Mouse (Mus musculus) hindbrain, embryonic 14.5 days (tissue): ENCODE measurements at regions not wholly inside any gene's neighbourhood (a gene's known extent, or its start where the extent isn't known, plus 50 kb on each side); places are given as distances from the start of the nearest gene placed in this dataset.

Experiments
- ATAC-seq: fragments of 200-750 bp; cut with Nextera tagmentation; 2 replicates; pipeline ENCODE4 v1.8.0; 2017; ENCODE audit warnings: moderate number of reproducible peaks, mild to moderate bottlenecking, moderate TSS enrichment, moderate library complexity; ENCODE audit not compliant: low FRiP score
- DNase-seq: peaks from one replicate; pipeline ENCODE4 v3.0.0-alpha.2; 2015; ENCODE audit warnings: low spot score
- H3K27ac ChIP-seq: fragments of 300-500 bp; sonication (generic); 2 replicates; pipeline ENCODE4 v1.5.1; 2014; ENCODE audit warnings: mild to moderate bottlenecking, moderate library complexity
- H3K27me3 ChIP-seq: fragments of 300-500 bp; sonication (generic); 2 replicates; pipeline ENCODE4 v1.6.1; 2014; ENCODE audit warnings: mild to moderate bottlenecking, low read length, mixed read lengths; ENCODE audit not compliant: control insufficient read depth, insufficient read depth
- H3K36me3 ChIP-seq: fragments of 300-500 bp; sonication (generic); replicated peaks from 2 replicates; pipeline ENCODE4 v1.6.1; 2014; ENCODE audit not compliant: control insufficient read depth, insufficient read depth
- H3K4me1 ChIP-seq: fragments of 300-500 bp; sonication (generic); replicated peaks from 2 replicates; pipeline ENCODE4 v1.6.1; 2014; ENCODE audit warnings: antibody characterized with exemption, low read length, mixed read lengths; ENCODE audit not compliant: control insufficient read depth, insufficient read depth
- H3K4me2 ChIP-seq: fragments of 300-500 bp; sonication (generic); replicated peaks from 2 replicates; pipeline ENCODE4 v1.6.1; 2014; ENCODE audit warnings: mild to moderate bottlenecking, moderate library complexity
- H3K4me3 ChIP-seq: fragments of 300-500 bp; sonication (generic); replicated peaks from 2 replicates; pipeline ENCODE4 v1.5.1; 2014; ENCODE audit warnings: mild to moderate bottlenecking, low read length
- H3K9ac ChIP-seq: fragments of 300-500 bp; sonication (generic); 2 replicates; pipeline ENCODE4 v1.6.1; 2014
- H3K9me3 ChIP-seq: fragments of 300-500 bp; sonication (generic); 2 replicates; pipeline ENCODE4 v1.6.1; 2016; ENCODE audit warnings: low read length; ENCODE audit not compliant: control insufficient read depth
- WGBS: fragments of 180-500 bp; shearing (Covaris S2); extraction: QIAGEN DNeasy Blood & Tissue Kit; methylation state at CpG from one replicate; pipeline ENCODE4 v1.1.7; 2014; 5-methylcytosine and 5-hydroxymethylcytosine counted together

DNA sequence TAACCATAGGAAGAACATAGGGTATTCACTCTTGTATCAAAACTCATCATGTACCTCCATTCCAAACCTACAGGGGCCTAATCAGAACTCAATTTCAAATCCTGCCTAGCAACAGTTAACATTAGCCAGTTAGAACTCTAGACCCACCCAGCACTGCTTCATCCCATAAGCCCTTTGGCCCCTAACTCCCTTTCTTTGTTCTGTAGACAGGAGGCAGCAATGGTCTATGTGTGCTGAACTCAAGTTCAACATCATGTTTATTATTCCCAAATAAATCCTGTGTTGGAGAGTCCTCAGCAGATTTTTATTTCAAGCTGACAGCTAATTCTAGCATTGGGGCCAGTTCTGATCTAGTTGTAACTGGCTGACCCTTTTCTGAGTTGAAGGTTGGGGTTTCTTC is 112.2 kb downstream of the Ipo8 start:
- H3K4me1 ChIP-seq = no peaks in the 10 kb centered on the region
- DNase-seq (no peak), ATAC-seq (no peak)
- no peak overlapping the region for H3K4me2 ChIP-seq
- H3K9me3 ChIP-seq = no peaks in the 10 kb centered on the region
- no peaks in the 10 kb centered on the region for H3K36me3 ChIP-seq
- no peak overlapping the region for H3K27ac ChIP-seq
- no peak overlapping the region for H3K4me3 ChIP-seq
- no peak overlapping the region for H3K9ac ChIP-seq
- H3K27me3 ChIP-seq = no peaks in the 10 kb centered on the region

DNA sequence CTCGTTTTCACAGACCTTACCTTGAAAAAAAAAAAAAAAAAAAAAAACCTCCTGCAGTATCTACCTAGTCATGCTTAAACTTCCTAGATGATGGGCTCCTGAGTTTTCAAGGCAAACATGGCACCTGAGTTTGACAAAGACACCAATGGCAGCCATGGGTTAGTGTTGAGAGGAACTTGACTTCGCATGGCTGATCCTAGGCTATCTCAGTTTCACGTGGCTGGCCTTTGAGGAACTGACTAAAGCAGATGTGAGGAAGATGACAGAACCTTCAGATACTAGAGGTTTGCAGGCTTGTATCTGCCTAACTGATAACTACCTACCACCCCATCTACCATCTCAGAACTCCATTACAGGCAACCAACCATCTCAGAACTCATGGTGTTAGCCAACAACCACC is 120.9 kb downstream of the Ipo8 start:
- no peak overlapping the region for H3K9ac ChIP-seq
- H3K27ac ChIP-seq = no peak overlapping the region
- no peak overlapping the region for H3K4me2 ChIP-seq
- WGBS = 85% methylated on average over 3 of the region's 3 CpGs
- ATAC-seq = no peak
- no peaks in the 10 kb centered on the region for H3K36me3 ChIP-seq
- DNase-seq = no peak
- H3K27me3 ChIP-seq = no peaks in the 10 kb centered on the region
- H3K9me3 ChIP-seq = no peaks in the 10 kb centered on the region
- no peak overlapping the region for H3K4me3 ChIP-seq
- no peaks in the 10 kb centered on the region for H3K4me1 ChIP-seq

DNA sequence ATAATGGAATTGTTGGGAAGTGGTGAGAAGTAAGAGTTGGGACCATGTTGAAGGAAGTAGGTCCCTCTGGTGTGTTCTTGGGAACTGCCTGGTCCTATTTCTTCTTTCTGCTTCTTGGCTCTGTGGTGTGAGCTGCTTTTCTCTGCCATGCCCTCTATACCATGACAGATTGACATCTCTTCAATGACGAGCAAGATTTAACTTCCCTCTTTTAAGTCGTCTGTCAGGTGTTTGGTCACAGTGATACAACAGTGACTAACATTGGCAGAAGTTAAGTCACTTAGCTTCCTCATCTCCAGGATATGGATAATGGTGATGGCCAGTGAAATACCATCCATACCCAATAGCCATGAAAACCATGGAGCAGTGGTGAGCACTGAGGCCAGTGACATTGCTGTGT is 122.9 kb downstream of the Ipo8 start:
- H3K27ac ChIP-seq = no peak overlapping the region
- no peak overlapping the region for H3K4me2 ChIP-seq
- no peak for DNase-seq
- H3K4me3 ChIP-seq = no peak overlapping the region
- no peak overlapping the region for H3K9ac ChIP-seq
- no peak for ATAC-seq
- no peaks in the 10 kb centered on the region for H3K9me3 ChIP-seq
- no peaks in the 10 kb centered on the region for H3K4me1 ChIP-seq
- H3K27me3 ChIP-seq = no peaks in the 10 kb centered on the region
- H3K36me3 ChIP-seq = no peaks in the 10 kb centered on the region
- whole genome bisulfite sequencing = 83% methylated on average over 2 of the region's 2 CpGs

DNA sequence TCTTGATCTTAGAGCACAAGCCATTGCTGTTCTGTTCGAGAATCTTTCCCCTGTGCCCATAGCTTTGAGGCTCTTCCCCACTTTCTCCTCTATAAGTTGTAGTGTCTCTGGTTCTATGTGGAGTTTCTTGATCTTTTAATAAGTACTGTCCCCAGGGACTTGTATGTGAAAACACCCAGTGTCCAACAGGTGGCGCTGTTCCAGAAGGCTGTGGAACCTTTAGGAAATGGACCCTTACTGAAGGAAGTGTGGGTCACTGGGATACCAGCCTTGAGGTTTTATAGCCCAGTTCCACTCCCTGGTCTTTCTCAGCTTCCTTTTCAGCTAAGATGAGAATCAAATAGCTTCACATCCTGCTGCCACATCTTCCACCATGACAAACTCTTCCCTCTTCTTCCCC is 125.6 kb downstream of the Ipo8 start:
- DNase-seq (no peak), ATAC-seq (no peak)
- H3K9ac ChIP-seq = no peak overlapping the region
- no peaks in the 10 kb centered on the region for H3K4me1 ChIP-seq
- WGBS = 29% methylated on average over 2 of the region's 2 CpGs
- H3K4me2 ChIP-seq = no peak overlapping the region
- H3K9me3 ChIP-seq = no peaks in the 10 kb centered on the region
- no peak overlapping the region for H3K27ac ChIP-seq
- H3K4me3 ChIP-seq = no peak overlapping the region
- no peaks in the 10 kb centered on the region for H3K36me3 ChIP-seq
- no peaks in the 10 kb centered on the region for H3K27me3 ChIP-seq

DNA sequence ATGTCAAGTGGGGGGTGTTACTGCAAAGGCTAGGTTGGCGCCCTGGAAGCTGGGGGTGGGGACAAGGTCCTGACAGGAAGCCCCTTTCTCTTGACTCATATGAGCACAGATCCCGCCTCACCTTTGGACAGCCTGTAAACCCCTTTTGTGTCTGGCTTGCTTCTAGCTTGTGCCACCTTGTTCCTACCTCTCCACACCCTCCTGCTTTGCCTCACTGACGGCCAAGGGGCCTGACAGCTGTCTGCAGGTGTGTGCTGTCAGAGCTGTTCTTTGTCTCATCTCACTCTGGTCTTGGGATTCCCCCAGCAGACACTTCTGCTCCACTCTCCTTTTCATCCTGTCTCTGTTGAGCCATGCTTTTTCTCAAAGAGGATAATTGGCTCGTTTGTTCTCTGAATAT is 137.9 kb downstream of the Ipo8 start:
- no peak overlapping the region for H3K4me2 ChIP-seq
- H3K9ac ChIP-seq = no peak overlapping the region
- no peaks in the 10 kb centered on the region for H3K4me1 ChIP-seq
- no peaks in the 10 kb centered on the region for H3K36me3 ChIP-seq
- no peaks in the 10 kb centered on the region for H3K27me3 ChIP-seq
- ATAC-seq = no peak
- no peak overlapping the region for H3K4me3 ChIP-seq
- H3K27ac ChIP-seq = no peak overlapping the region
- no peaks in the 10 kb centered on the region for H3K9me3 ChIP-seq
- whole genome bisulfite sequencing = 58% methylated on average over 4 of the region's 4 CpGs
- no peak for DNase-seq

DNA sequence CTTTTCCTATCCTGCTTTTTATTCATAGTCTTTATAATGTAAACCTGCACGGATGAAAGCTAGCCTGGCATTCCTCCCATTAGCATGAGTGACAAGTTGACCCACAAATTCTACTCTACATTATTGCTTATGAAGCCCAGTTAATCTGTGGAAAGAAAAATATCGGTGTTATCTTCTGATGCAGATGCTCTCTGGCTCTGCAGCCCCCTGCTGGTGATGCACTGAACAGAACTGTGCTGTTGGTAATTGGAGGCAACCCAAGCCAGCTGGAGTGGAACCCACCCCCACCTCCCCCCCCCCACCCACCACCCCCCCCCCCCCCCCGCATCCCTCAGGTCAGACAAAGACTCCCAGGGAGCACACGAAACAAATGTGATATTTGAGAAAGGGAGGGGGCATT is 143.5 kb downstream of the Ipo8 start:
- no peak overlapping the region for H3K9ac ChIP-seq
- peak; percentile 72; the same call in 1 of the 2 replicates for ATAC-seq
- H3K9me3 ChIP-seq = no peaks in the 10 kb centered on the region
- peak; percentile 75 for DNase-seq
- H3K4me3 ChIP-seq = no peak overlapping the region
- H3K27me3 ChIP-seq = no peaks in the 10 kb centered on the region
- WGBS = 21% methylated on average over 3 of the region's 4 CpGs
- no peak overlapping the region for H3K4me2 ChIP-seq
- no peaks in the 10 kb centered on the region for H3K4me1 ChIP-seq
- H3K27ac ChIP-seq = no peak overlapping the region
- no peaks in the 10 kb centered on the region for H3K36me3 ChIP-seq

DNA sequence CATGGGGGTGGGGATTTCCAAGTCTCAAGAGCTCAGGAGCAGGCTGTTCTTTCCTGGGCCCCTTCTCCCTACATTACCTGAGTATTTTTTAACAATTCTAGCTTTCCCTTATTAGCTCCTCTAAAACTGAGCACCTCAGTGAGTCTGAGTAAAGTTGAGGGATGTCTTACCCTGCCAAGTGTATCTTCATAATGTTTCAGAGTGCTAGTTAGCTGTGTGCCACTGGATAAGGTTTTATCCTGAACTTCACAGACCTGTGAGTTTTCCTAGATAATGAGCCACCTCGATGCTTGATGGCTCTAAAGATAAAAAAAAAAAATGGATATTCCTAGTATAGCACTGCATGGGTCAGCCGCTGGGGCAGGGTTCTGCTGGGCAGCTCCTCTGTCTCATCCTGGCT is 171.1 kb downstream of the Ipo8 start:
- no peaks in the 10 kb centered on the region for H3K27me3 ChIP-seq
- no peak overlapping the region for H3K4me3 ChIP-seq
- H3K4me2 ChIP-seq = no peak overlapping the region
- H3K9ac ChIP-seq = no peak overlapping the region
- H3K36me3 ChIP-seq = no peaks in the 10 kb centered on the region
- DNase-seq = no peak
- 83% methylated on average over 2 of the region's 2 CpGs for WGBS
- no peak overlapping the region for H3K27ac ChIP-seq
- no peak for ATAC-seq
- no peaks in the 10 kb centered on the region for H3K4me1 ChIP-seq
- H3K9me3 ChIP-seq = no peaks in the 10 kb centered on the region

DNA sequence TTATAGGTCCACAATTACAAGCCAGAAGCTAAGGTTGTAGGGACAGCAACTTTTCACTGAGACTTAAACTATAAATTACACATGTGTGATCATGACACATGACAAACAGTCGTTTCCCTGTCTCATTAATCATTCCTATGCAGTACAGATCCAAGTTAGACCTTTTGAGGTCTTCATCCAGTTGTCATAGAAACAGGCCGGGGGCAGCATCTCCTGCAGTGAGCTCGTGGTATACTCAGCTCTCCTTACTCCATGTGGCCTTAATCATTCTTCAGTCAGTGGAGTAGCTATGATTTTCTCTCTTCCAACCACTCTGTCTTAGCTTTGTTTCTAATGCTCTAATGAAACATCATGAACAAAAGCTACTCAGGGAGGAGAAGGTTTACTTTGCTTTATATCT is 178.1 kb downstream of the Ipo8 start:
- Histone ChIP-seq H3K4me3 (no peak overlapping the region), H3K4me2 (no peak overlapping the region), H3K36me3 (no peaks in the 10 kb centered on the region), H3K27me3 (no peaks in the 10 kb centered on the region), H3K27ac (no peak overlapping the region), H3K9ac (no peak overlapping the region), H3K9me3 (no peaks in the 10 kb centered on the region), H3K4me1 (no peaks in the 10 kb centered on the region; the same call in 1 of the 2 replicates)
- WGBS = 34% methylated on average over 3 of the region's 3 CpGs
- DNase-seq (no peak), ATAC-seq (no peak)

DNA sequence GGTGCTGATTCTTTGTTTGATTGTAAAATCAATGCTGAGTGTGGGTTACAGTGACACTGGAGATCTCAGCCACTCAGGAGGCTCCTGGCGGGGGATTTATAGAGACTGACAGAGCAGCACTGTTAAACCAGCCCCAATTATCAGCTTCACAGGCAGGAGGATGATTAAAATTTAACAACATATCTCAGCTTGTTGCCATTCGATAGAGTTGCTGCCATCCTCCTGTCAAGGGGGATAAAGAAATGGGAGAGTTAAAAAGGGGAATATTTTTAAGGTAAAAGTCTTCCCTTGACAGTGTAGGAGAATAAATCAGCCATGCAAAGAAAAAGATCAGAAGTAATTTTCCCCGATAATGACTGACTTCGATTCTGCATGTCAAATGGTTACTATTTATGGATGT is 178.8 kb downstream of the Ipo8 start:
- H3K4me1 ChIP-seq = no peaks in the 10 kb centered on the region; the same call in 1 of the 2 replicates
- H3K27ac ChIP-seq = no peak overlapping the region
- H3K27me3 ChIP-seq = no peaks in the 10 kb centered on the region
- ATAC-seq (no peak), DNase-seq (no peak)
- 60% methylated on average over 4 of the region's 4 CpGs for WGBS
- H3K36me3 ChIP-seq = no peaks in the 10 kb centered on the region
- no peak overlapping the region for H3K9ac ChIP-seq
- no peaks in the 10 kb centered on the region for H3K9me3 ChIP-seq
- no peak overlapping the region for H3K4me3 ChIP-seq
- H3K4me2 ChIP-seq = no peak overlapping the region
